Mouse (Mus musculus): ENCODE data around the gene Zfp335. TPM values are rescaled to one million over a fixed set of nuclear protein-coding genes. Genes with fewer than 3 reads are reported as not detected.

The Zfp335 gene
- polyA plus RNA-seq, 1 experiment from 2014 or later = 7.6 TPM

- Histone ChIP-seq H3K4me1 (replicated peaks; ENCODE audit: insufficient read depth, low read length) (peaks cover 16% of the 10 kb centered on the region; the same call in 1 of the 2 replicates), H3K27me3 (ENCODE audit: insufficient read depth, low read length) (no peaks in the 10 kb centered on the region), H3K36me3 (ENCODE audit: insufficient read depth, low read length) (peaks cover 42% of the 10 kb centered on the region), H3K9ac (ENCODE audit: low read depth, low read length) (0 out of 2 replicates have a peak overlapping the region, but pooled peaks have one; percentile 13), H3K4me2 (ENCODE audit: low read length) (no peak overlapping the region), H3K27ac (no peak overlapping the region), H3K4me3 (replicated peaks; ENCODE audit: low read depth, low read length) (no peak overlapping the region), H3K9me3 (replicated peaks; ENCODE audit: low read length) (0 out of 2 replicates have a peak, but pooled peaks cover 4% of the 10 kb centered on the region)
- no peak for ATAC-seq (replicated peaks; ENCODE audit: low FRiP score, low read depth)
- no peak for DNase-seq (ENCODE audit: low spot score)
- WGBS = 89% methylated on average over 3 of the region's 3 CpGs
- no peak for TF ChIP-seq CTCF (IDR thresholded peaks at IDR 0.05; ENCODE audit: low read depth)
Measured at GRCm38 (mm10) chr2:164909100-164909499, 2.5 kb downstream of the Zfp335 start.

GRCm38 (mm10) chr2:164908011-164908410 is 3.5 kb downstream of the Zfp335 start:
- Histone ChIP-seq H3K27me3 (ENCODE audit: insufficient read depth, low read length) (no peaks in the 10 kb centered on the region), H3K9me3 (replicated peaks; ENCODE audit: low read length) (0 out of 2 replicates have a peak, but pooled peaks cover 4% of the 10 kb centered on the region), H3K9ac (ENCODE audit: low read depth, low read length) (no peak overlapping the region), H3K4me1 (replicated peaks; ENCODE audit: insufficient read depth, low read length) (peaks cover 16% of the 10 kb centered on the region; the same call in 1 of the 2 replicates), H3K4me3 (replicated peaks; ENCODE audit: low read depth, low read length) (no peak overlapping the region), H3K36me3 (ENCODE audit: insufficient read depth, low read length) (peaks cover 47% of the 10 kb centered on the region), H3K4me2 (ENCODE audit: low read length) (no peak overlapping the region), H3K27ac (no peak overlapping the region)
- no peak for ATAC-seq (replicated peaks; ENCODE audit: low FRiP score, low read depth)
- no peak for TF ChIP-seq CTCF (IDR thresholded peaks at IDR 0.05; ENCODE audit: low read depth)
- WGBS = 95% methylated on average over 5 of the region's 5 CpGs
- no peak for DNase-seq (ENCODE audit: low spot score)

- no peak for ATAC-seq (replicated peaks; ENCODE audit: low FRiP score, low read depth)
- no peak for DNase-seq (ENCODE audit: low spot score)
- peaks cover 16% of the 10 kb centered on the region; the same call in 1 of the 2 replicates for H3K4me1 ChIP-seq (replicated peaks; ENCODE audit: insufficient read depth, low read length)
- 0 out of 2 replicates have a peak, but pooled peaks cover 4% of the 10 kb centered on the region for H3K9me3 ChIP-seq (replicated peaks; ENCODE audit: low read length)
- H3K27ac ChIP-seq = no peak overlapping the region
- H3K9ac ChIP-seq (ENCODE audit: low read depth, low read length) = no peak overlapping the region
- H3K27me3 ChIP-seq (ENCODE audit: insufficient read depth, low read length) = no peaks in the 10 kb centered on the region
- TF ChIP-seq CTCF (IDR thresholded peaks at IDR 0.05; ENCODE audit: low read depth) = no peak
- H3K36me3 ChIP-seq (ENCODE audit: insufficient read depth, low read length) = peaks cover 52% of the 10 kb centered on the region
- 98% methylated on average over 12 of the region's 12 CpGs for WGBS
- H3K4me3 ChIP-seq (replicated peaks; ENCODE audit: low read depth, low read length) = no peak overlapping the region
- no peak overlapping the region for H3K4me2 ChIP-seq (ENCODE audit: low read length)
Measured at GRCm38 (mm10) chr2:164907511-164907910, 4.0 kb downstream of the Zfp335 start.

- Histone ChIP-seq H3K36me3 (ENCODE audit: insufficient read depth, low read length) (peaks cover 66% of the 10 kb centered on the region), H3K4me1 (replicated peaks; ENCODE audit: insufficient read depth, low read length) (peaks cover 10% of the 10 kb centered on the region; the same call in 1 of the 2 replicates), H3K4me3 (replicated peaks; ENCODE audit: low read depth, low read length) (no peak overlapping the region), H3K9ac (ENCODE audit: low read depth, low read length) (no peak overlapping the region), H3K27me3 (ENCODE audit: insufficient read depth, low read length) (no peaks in the 10 kb centered on the region), H3K27ac (no peak overlapping the region), H3K4me2 (ENCODE audit: low read length) (no peak overlapping the region), H3K9me3 (replicated peaks; ENCODE audit: low read length) (0 out of 2 replicates have a peak, but pooled peaks cover 4% of the 10 kb centered on the region)
- peak; percentile 45 for TF ChIP-seq CTCF (IDR thresholded peaks at IDR 0.05; ENCODE audit: low read depth)
- ATAC-seq (replicated peaks; ENCODE audit: low FRiP score, low read depth) = no peak
- 99% methylated on average over 4 of the region's 4 CpGs for WGBS
- DNase-seq (ENCODE audit: low spot score) = no peak
Measured at GRCm38 (mm10) chr2:164906071-164906470, 5.5 kb downstream of the Zfp335 start.

- no peak overlapping the region for H3K4me3 ChIP-seq (replicated peaks; ENCODE audit: low read depth, low read length)
- no peaks in the 10 kb centered on the region for H3K27me3 ChIP-seq (ENCODE audit: insufficient read depth, low read length)
- peaks cover 85% of the 10 kb centered on the region for H3K36me3 ChIP-seq (ENCODE audit: insufficient read depth, low read length)
- WGBS = 83% methylated on average over 1 of the region's 1 CpGs
- ATAC-seq (replicated peaks; ENCODE audit: low FRiP score, low read depth) (no peak), DNase-seq (ENCODE audit: low spot score) (no peak)
- H3K27ac ChIP-seq = no peak overlapping the region
- no peak for TF ChIP-seq CTCF (IDR thresholded peaks at IDR 0.05; ENCODE audit: low read depth)
- no peaks in the 10 kb centered on the region for H3K4me1 ChIP-seq (replicated peaks; ENCODE audit: insufficient read depth, low read length)
- H3K9me3 ChIP-seq (replicated peaks; ENCODE audit: low read length) = 0 out of 2 replicates have a peak, but pooled peaks cover 4% of the 10 kb centered on the region
- no peak overlapping the region for H3K9ac ChIP-seq (ENCODE audit: low read depth, low read length)
- no peak overlapping the region for H3K4me2 ChIP-seq (ENCODE audit: low read length)
Measured at GRCm38 (mm10) chr2:164903496-164903895, 8.1 kb downstream of the Zfp335 start.

- Histone ChIP-seq H3K9ac (ENCODE audit: low read depth, low read length) (no peak overlapping the region), H3K27me3 (ENCODE audit: insufficient read depth, low read length) (no peaks in the 10 kb centered on the region), H3K4me1 (replicated peaks; ENCODE audit: insufficient read depth, low read length) (no peaks in the 10 kb centered on the region), H3K4me2 (ENCODE audit: low read length) (no peak overlapping the region), H3K36me3 (ENCODE audit: insufficient read depth, low read length) (peaks cover 82% of the 10 kb centered on the region), H3K4me3 (replicated peaks; ENCODE audit: low read depth, low read length) (no peak overlapping the region), H3K27ac (no peak overlapping the region), H3K9me3 (replicated peaks; ENCODE audit: low read length) (0 out of 2 replicates have a peak, but pooled peaks cover 4% of the 10 kb centered on the region)
- TF ChIP-seq CTCF (IDR thresholded peaks at IDR 0.05; ENCODE audit: low read depth) = no peak
- ATAC-seq (replicated peaks; ENCODE audit: low FRiP score, low read depth) (no peak), DNase-seq (ENCODE audit: low spot score) (no peak)
- WGBS = 85% methylated on average over 13 of the region's 13 CpGs
Measured at GRCm38 (mm10) chr2:164901380-164901779, 10.2 kb downstream of the Zfp335 start.
